Comparison of ENCODE assay signal across 6 mouse cellular contexts in genomic region chr7:75788801-75789135, GRCm38 (mm10). TPM values are rescaled to one million over a fixed set of nuclear protein-coding genes. Genes with fewer than 3 reads are reported as not detected.
A peak's percentile ranks its signal among the peaks of the same experiment; 100 is the strongest.
DNase-seq lines count a peak whose midpoint lies in the region; ATAC-seq lines count a peak whose summit lies in the region.
"Not testable (repeated sequence)": the region's sequence is repeated elsewhere in the genome, so short reads cannot be mapped to it uniquely, and the experiment has no call there.

No protein-coding gene starts in this region.

- not testable (repeated sequence) for H3K27me3 ChIP-seq in liver, embryonic 13.5 days; liver, embryonic 16.5 days (ENCODE audit: control insufficient read depth, insufficient read depth, low read depth, low read length)

- H3K9me3 ChIP-seq in liver, embryonic 13.5 days (replicated peaks); liver, embryonic 16.5 days (replicated peaks; ENCODE audit: control insufficient read depth, low read length): not testable (repeated sequence)

- H3K36me3 ChIP-seq in liver, embryonic 13.5 days; liver, embryonic 16.5 days (ENCODE audit: control insufficient read depth, insufficient read depth): not testable (repeated sequence)

- not testable (repeated sequence) for H3K4me3 ChIP-seq in liver, embryonic 13.5 days (replicated peaks); liver, embryonic 16.5 days (ENCODE audit: low read depth, low read length)

- H3K4me1 ChIP-seq in liver, embryonic 13.5 days (replicated peaks): peaks cover 35% of the 10 kb centered on the region
- H3K4me1 ChIP-seq in liver, embryonic 16.5 days (ENCODE audit: control insufficient read depth, low read depth, low read length): peaks cover 13% of the 10 kb centered on the region

- H3K9ac ChIP-seq in liver, embryonic 13.5 days; liver, embryonic 16.5 days (ENCODE audit: low read depth, low read length): not testable (repeated sequence)

- 40% methylated on average over 3 of the region's 3 CpGs for WGBS in liver, embryonic 13.5 days (ENCODE audit: insufficient replicate concordance)
- WGBS in liver, embryonic 16.5 days (ENCODE audit: insufficient replicate concordance): 35% methylated on average over 3 of the region's 3 CpGs

- ATAC-seq in CD4-positive, CD25-positive, alpha-beta regulatory T cell, adult 4 months: peak; percentile 11
- 0 out of 2 replicates have a peak, but pooled peaks have one; percentile 12 for ATAC-seq in erythroid progenitor cell, adult 5-6 weeks (replicated peaks; ENCODE audit: low FRiP score, poor library complexity, severe bottlenecking)
- ATAC-seq in inflammation-experienced regulatory T-cells, adult 6 months: peak; percentile 4
- peak; percentile 60 for ATAC-seq in liver, embryonic 13.5 days (ENCODE audit: low read depth)
- ATAC-seq in liver, embryonic 16.5 days (ENCODE audit: low read depth): peak; percentile 50
- ATAC-seq in megakaryocyte, adult 5-6 weeks (ENCODE audit: poor library complexity, severe bottlenecking): 0 out of 2 replicates have a peak, but pooled peaks have one; percentile 3

- H3K27ac ChIP-seq in liver, embryonic 13.5 days; liver, embryonic 16.5 days (ENCODE audit: low read length): not testable (repeated sequence)

- DNase-seq in liver, embryonic 13.5 days: not testable (repeated sequence)

- not testable (repeated sequence) for H3K4me2 ChIP-seq in liver, embryonic 13.5 days; liver, embryonic 16.5 days (ENCODE audit: low read depth, low read length)

RNA-seq across cellular contexts. Expression of gene Klhl25, which starts 59.3 kb away (rescaled TPM):
- polyA plus RNA-seq in CD4-positive, CD25-positive, alpha-beta regulatory T cell, adult 4 months (2017; shearing (Covaris generic)): 10 to 100 TPM; 11.1 to 15.7 TPM
- 8.6 and 28.1 TPM in 2 replicates for total RNA-seq in erythroid progenitor cell, adult 5-6 weeks (2015; ENCODE audit: low replicate concordance)
- total RNA-seq in erythroid progenitor cell, adult 5-6 weeks (2017; ENCODE audit: low replicate concordance): 25.9 and 41.9 TPM in 2 replicates
- polyA plus RNA-seq in inflammation-experienced regulatory T-cells, adult 6 months (2017; shearing (Covaris generic)): 10 to 100 TPM; 10.0 to 15.1 (median 14.4) TPM
- 10.3 and 11.3 TPM in 2 replicates for polyA plus RNA-seq in liver, embryonic 13.5 days (2015; fragmentation: Nextera tagmentation; extraction: Ambion mirVana)
- 19.4 and 22.5 TPM in 2 replicates for polyA plus RNA-seq in liver, embryonic 16.5 days (2015; fragmentation: Nextera tagmentation; extraction: Ambion mirVana)
- 6.4 and 7.6 TPM in 2 replicates for total RNA-seq in megakaryocyte, adult 5-6 weeks (2015)
- 11.4 and 12.6 TPM in 2 replicates for total RNA-seq in megakaryocyte, adult 5-6 weeks (2017)

Comparison
In these comparisons a context has a peak if more than half of its experiments do, and no peak if none do; other contexts are left out.
1. ATAC-seq: peak in every context shown above with its lines; median percentile 60 in liver, embryonic 13.5 days; 50 in liver, embryonic 16.5 days; 12 in erythroid progenitor cell, adult 5-6 weeks; 11 in CD4-positive, CD25-positive, alpha-beta regulatory T cell, adult 4 months; 4 in inflammation-experienced regulatory T-cells, adult 6 months; 3 in megakaryocyte, adult 5-6 weeks.